Mouse (Mus musculus) limb, embryonic 15.5 days (tissue): ENCODE data around the gene Nid1. TPM values are rescaled to one million over a fixed set of nuclear protein-coding genes. Genes with fewer than 3 reads are reported as not detected.

Experiments
- ATAC-seq: fragments of 200-750 bp; cut with Nextera tagmentation; 2 replicates; pipeline ENCODE4 v1.8.0; 2017; ENCODE audit warnings: low read depth, moderate TSS enrichment; ENCODE audit not compliant: insufficient number of reproducible peaks, low FRiP score, low TSS enrichment
- H3K27ac ChIP-seq: fragments of 300-500 bp; sonication (generic); 2 replicates; pipeline ENCODE4 v1.5.1; 2015; ENCODE audit warnings: moderate library complexity, mild to moderate bottlenecking, inconsistent platforms
- H3K27me3 ChIP-seq: fragments of 300-500 bp; sonication (generic); 2 replicates; pipeline ENCODE4 v1.6.1; 2015; ENCODE audit warnings: inconsistent platforms
- H3K36me3 ChIP-seq: fragments of 300-500 bp; sonication (generic); 2 replicates; pipeline ENCODE4 v1.6.1; 2015; ENCODE audit warnings: inconsistent platforms
- H3K4me1 ChIP-seq: fragments of 300-500 bp; sonication (generic); 2 replicates; pipeline ENCODE4 v1.6.1; 2015; ENCODE audit warnings: inconsistent platforms
- H3K4me2 ChIP-seq: fragments of 300-500 bp; sonication (generic); 2 replicates; pipeline ENCODE4 v1.6.1; 2015; ENCODE audit warnings: mild to moderate bottlenecking, inconsistent platforms
- H3K4me3 ChIP-seq: fragments of 300-500 bp; sonication (generic); 2 replicates; pipeline ENCODE4 v1.5.1; 2015; ENCODE audit warnings: mild to moderate bottlenecking, inconsistent platforms
- H3K9ac ChIP-seq: fragments of 300-500 bp; sonication (generic); 2 replicates; pipeline ENCODE4 v1.6.1; 2015; ENCODE audit warnings: inconsistent platforms
- H3K9me3 ChIP-seq: fragments of 300-500 bp; sonication (generic); 2 replicates; pipeline ENCODE4 v1.6.1; 2016; ENCODE audit warnings: inconsistent platforms
- WGBS: fragments of 180-500 bp; shearing (Covaris S2); methylation state at CpG from one replicate; pipeline ENCODE4 v1.1.7; 2015; 5-methylcytosine and 5-hydroxymethylcytosine counted together
- polyA plus RNA-seq: library from polyadenylated mRNA; unstranded; fragments of >200 nt; fragmentation: Nextera tagmentation; extraction: Ambion mirVana; gene quantifications from 2 replicates; pipeline ENCODE4 v1.2.1, GENCODE M21; 2015

Nid1 gene
- polyA plus RNA-seq, 1 experiment from 2014 or later: 116 TPM

- H3K4me3 ChIP-seq: no peak overlapping the region
- no peaks in the 10 kb centered on the region for H3K9me3 ChIP-seq
- WGBS: 69% methylated on average over 5 of the region's 5 CpGs
- H3K36me3 ChIP-seq: peaks cover 47% of the 10 kb centered on the region
- H3K9ac ChIP-seq: no peak overlapping the region
- H3K4me2 ChIP-seq: no peak overlapping the region
- no peaks in the 10 kb centered on the region for H3K4me1 ChIP-seq
- H3K27me3 ChIP-seq: no peaks in the 10 kb centered on the region
- no peak overlapping the region for H3K27ac ChIP-seq
- no peak for ATAC-seq
Measured at GRCm38 (mm10) chr13:13505063-13505462, 67.7 kb downstream of the Nid1 start.

- no peaks in the 10 kb centered on the region for H3K9me3 ChIP-seq
- no peak overlapping the region for H3K4me3 ChIP-seq
- H3K9ac ChIP-seq: no peak overlapping the region
- H3K4me1 ChIP-seq: no peaks in the 10 kb centered on the region
- WGBS: 89% methylated on average over 5 of the region's 5 CpGs
- no peak for ATAC-seq
- H3K4me2 ChIP-seq: no peak overlapping the region
- no peaks in the 10 kb centered on the region for H3K27me3 ChIP-seq
- no peak overlapping the region for H3K27ac ChIP-seq
- peaks cover 50% of the 10 kb centered on the region for H3K36me3 ChIP-seq
Measured at GRCm38 (mm10) chr13:13506556-13506955, 69.2 kb downstream of the Nid1 start.

- ATAC-seq: no peak
- WGBS: 73% methylated on average over 4 of the region's 4 CpGs
- H3K4me1 ChIP-seq: no peaks in the 10 kb centered on the region
Measured at GRCm38 (mm10) chr13:13514861-13515260, 77.5 kb downstream of the Nid1 start.

GRCm38 (mm10) chr13:13516376-13517225 is 79.2 kb downstream of the Nid1 start:
- Histone ChIP-seq H3K4me2 (no peak overlapping the region), H3K4me3 (no peak overlapping the region), H3K27me3 (no peaks in the 10 kb centered on the region), H3K9me3 (no peaks in the 10 kb centered on the region), H3K36me3 (no peaks in the 10 kb centered on the region), H3K4me1 (no peaks in the 10 kb centered on the region), H3K9ac (no peak overlapping the region), H3K27ac (no peak overlapping the region)
- no peak for ATAC-seq
- WGBS: 48% methylated on average over 17 of the region's 17 CpGs

More at GRCm38 (mm10) chr13:13514861-13515260, 77.5 kb downstream of the Nid1 start:
- Histone ChIP-seq H3K36me3 (peaks cover 11% of the 10 kb centered on the region; the same call in 1 of the 2 replicates), H3K4me2 (no peak overlapping the region), H3K27ac (no peak overlapping the region), H3K9ac (no peak overlapping the region), H3K4me3 (no peak overlapping the region), H3K9me3 (no peaks in the 10 kb centered on the region), H3K27me3 (no peaks in the 10 kb centered on the region)

- WGBS: 85% methylated on average over 7 of the region's 7 CpGs
Measured at GRCm38 (mm10) chr13:13518114-13518513, 80.8 kb downstream of the Nid1 start.

GRCm38 (mm10) chr13:13520436-13520835 is 83.1 kb downstream of the Nid1 start:
- 86% methylated on average over 5 of the region's 5 CpGs for WGBS
- no peak overlapping the region for H3K4me2 ChIP-seq
- H3K4me1 ChIP-seq: no peaks in the 10 kb centered on the region
- ATAC-seq: no peak
- H3K36me3 ChIP-seq: no peaks in the 10 kb centered on the region
- H3K4me3 ChIP-seq: no peak overlapping the region
- H3K9ac ChIP-seq: no peak overlapping the region
- no peaks in the 10 kb centered on the region for H3K9me3 ChIP-seq
- H3K27me3 ChIP-seq: no peaks in the 10 kb centered on the region
- no peak overlapping the region for H3K27ac ChIP-seq

More at GRCm38 (mm10) chr13:13518114-13518513, 80.8 kb downstream of the Nid1 start:
- Histone ChIP-seq H3K27me3 (no peaks in the 10 kb centered on the region), H3K4me2 (no peak overlapping the region), H3K9ac (no peak overlapping the region), H3K9me3 (no peaks in the 10 kb centered on the region), H3K36me3 (no peaks in the 10 kb centered on the region), H3K27ac (no peak overlapping the region), H3K4me3 (no peak overlapping the region), H3K4me1 (no peaks in the 10 kb centered on the region)
- no peak for ATAC-seq

GRCm38 (mm10) chr13:13523625-13524584 is 86.6 kb downstream of the Nid1 start:
- Histone ChIP-seq H3K4me2 (no peak overlapping the region), H3K36me3 (no peaks in the 10 kb centered on the region), H3K4me3 (no peak overlapping the region), H3K4me1 (no peaks in the 10 kb centered on the region), H3K27ac (no peak overlapping the region), H3K9ac (no peak overlapping the region), H3K27me3 (no peaks in the 10 kb centered on the region), H3K9me3 (no peaks in the 10 kb centered on the region)
- WGBS: 82% methylated on average over 9 of the region's 9 CpGs
- ATAC-seq: no peak

- Histone ChIP-seq H3K4me3 (no peak overlapping the region), H3K9me3 (no peaks in the 10 kb centered on the region), H3K9ac (no peak overlapping the region), H3K27me3 (no peaks in the 10 kb centered on the region), H3K27ac (no peak overlapping the region), H3K4me1 (no peaks in the 10 kb centered on the region), H3K36me3 (no peaks in the 10 kb centered on the region), H3K4me2 (no peak overlapping the region)
- no peak for ATAC-seq
- WGBS: 84% methylated on average over 2 of the region's 2 CpGs
Measured at GRCm38 (mm10) chr13:13525205-13525604, 87.9 kb downstream of the Nid1 start.

- H3K4me2 ChIP-seq: no peak overlapping the region
- no peak overlapping the region for H3K4me3 ChIP-seq
- no peaks in the 10 kb centered on the region for H3K27me3 ChIP-seq
- H3K27ac ChIP-seq: no peak overlapping the region
- H3K9ac ChIP-seq: no peak overlapping the region
- H3K4me1 ChIP-seq: no peaks in the 10 kb centered on the region
- no peaks in the 10 kb centered on the region for H3K9me3 ChIP-seq
- no peak for ATAC-seq
- H3K36me3 ChIP-seq: no peaks in the 10 kb centered on the region
- WGBS: 76% methylated on average over 5 of the region's 5 CpGs
Measured at GRCm38 (mm10) chr13:13525877-13526276, 88.5 kb downstream of the Nid1 start.

- Histone ChIP-seq H3K4me3 (no peak overlapping the region), H3K27me3 (no peaks in the 10 kb centered on the region), H3K27ac (no peak overlapping the region), H3K4me2 (no peak overlapping the region), H3K36me3 (no peaks in the 10 kb centered on the region), H3K9me3 (no peaks in the 10 kb centered on the region), H3K4me1 (no peaks in the 10 kb centered on the region), H3K9ac (no peak overlapping the region)
- no peak for ATAC-seq
- 46% methylated on average over 11 of the region's 11 CpGs for WGBS
Measured at GRCm38 (mm10) chr13:13529115-13529542, 91.8 kb downstream of the Nid1 start.

GRCm38 (mm10) chr13:13530913-13531312 is 93.6 kb downstream of the Nid1 start:
- no peaks in the 10 kb centered on the region for H3K27me3 ChIP-seq
- H3K4me3 ChIP-seq: no peak overlapping the region
- ATAC-seq: no peak
- H3K9ac ChIP-seq: no peak overlapping the region
- H3K27ac ChIP-seq: no peak overlapping the region
- no peak overlapping the region for H3K4me2 ChIP-seq
- 86% methylated on average over 4 of the region's 4 CpGs for WGBS
- H3K9me3 ChIP-seq: no peaks in the 10 kb centered on the region
- H3K36me3 ChIP-seq: no peaks in the 10 kb centered on the region
- 0 out of 2 replicates have a peak, but pooled peaks cover 3% of the 10 kb centered on the region for H3K4me1 ChIP-seq

GRCm38 (mm10) chr13:13531923-13532322 is 94.6 kb downstream of the Nid1 start:
- Histone ChIP-seq H3K36me3 (no peaks in the 10 kb centered on the region), H3K27ac (no peak overlapping the region), H3K4me1 (0 out of 2 replicates have a peak, but pooled peaks cover 3% of the 10 kb centered on the region), H3K9ac (no peak overlapping the region), H3K4me3 (no peak overlapping the region), H3K9me3 (no peaks in the 10 kb centered on the region), H3K4me2 (no peak overlapping the region), H3K27me3 (no peaks in the 10 kb centered on the region)
- WGBS: 85% methylated on average over 7 of the region's 7 CpGs
- ATAC-seq: peak; percentile 52; the same call in 1 of the 2 replicates
